ENCODE assay signal across 8 mouse cellular contexts in genomic region chr4:155235311-155236119, GRCm38 (mm10). TPM values are rescaled to one million over a fixed set of nuclear protein-coding genes. Genes with fewer than 3 reads are reported as not detected.
DNase-seq lines count a peak whose midpoint lies in the region; ATAC-seq and TF ChIP-seq lines count a peak whose summit lies in the region.

No protein-coding gene starts in this region.

- peak overlapping the region; percentile 42 for H3K4me3 ChIP-seq in ES-Bruce4 (ENCODE audit: low read depth, low read length)
- H3K4me3 ChIP-seq in brown adipose tissue, adult 24 weeks (ENCODE audit: insufficient read depth, low read depth, low read length), result peak overlapping the region; percentile 43
- 0 out of 2 replicates have a peak overlapping the region, but pooled peaks have one; percentile 14 for H3K4me3 ChIP-seq in forebrain, embryonic 12.5 days (replicated peaks)
- H3K4me3 ChIP-seq in heart, embryonic 15.5 days, result peak overlapping the region; percentile 29
- H3K4me3 ChIP-seq in kidney, postnatal 0 days (replicated peaks; ENCODE audit: low read depth, low read length), result no peak overlapping the region
- 0 out of 2 replicates have a peak overlapping the region, but pooled peaks have one; percentile 7 for H3K4me3 ChIP-seq in midbrain, embryonic 16.5 days (ENCODE audit: low read depth, low read length)

- peak; percentile 82 for ATAC-seq in forebrain, embryonic 12.5 days (ENCODE audit: low FRiP score)
- peak; percentile 92 for ATAC-seq in heart, embryonic 15.5 days (replicated peaks; ENCODE audit: insufficient number of reproducible peaks, insufficient read depth, low FRiP score, low read depth)
- ATAC-seq in kidney, postnatal 0 days (replicated peaks; ENCODE audit: low FRiP score, low read depth), result peak; percentile 76
- ATAC-seq in midbrain, embryonic 16.5 days, result peak; percentile 88

- DNase-seq in kidney, postnatal 0 days (ENCODE audit: low spot score), result peak; percentile 98
- peak; percentile 74 for DNase-seq in liver
- DNase-seq in thymus, adult 18-20 months, result peak; percentile 44 to 61

- peak overlapping the region; percentile 46 for H3K4me2 ChIP-seq in forebrain, embryonic 12.5 days
- H3K4me2 ChIP-seq in heart, embryonic 15.5 days, result peak overlapping the region; percentile 57
- H3K4me2 ChIP-seq in kidney, postnatal 0 days (ENCODE audit: low read length), result peak overlapping the region; percentile 23
- H3K4me2 ChIP-seq in midbrain, embryonic 16.5 days (ENCODE audit: low read length), result peak overlapping the region; percentile 47

- no peak for TF ChIP-seq EP300 in ES-Bruce4 (IDR thresholded peaks at IDR 0.05; ENCODE audit: insufficient read depth, low read depth, low read length)

- H3K4me1 ChIP-seq in ES-Bruce4 (ENCODE audit: control insufficient read depth, insufficient read depth, low read length), result no peaks in the 10 kb centered on the region
- H3K4me1 ChIP-seq in brown adipose tissue, adult 24 weeks (ENCODE audit: control insufficient read depth, insufficient read depth, insufficient read length, low read length), result peaks cover 26% of the 10 kb centered on the region
- H3K4me1 ChIP-seq in forebrain, embryonic 12.5 days, result peaks cover 34% of the 10 kb centered on the region
- peaks cover 60% of the 10 kb centered on the region for H3K4me1 ChIP-seq in heart, embryonic 15.5 days (replicated peaks)
- H3K4me1 ChIP-seq in kidney, postnatal 0 days (replicated peaks; ENCODE audit: insufficient read depth, low read length), result peaks cover 59% of the 10 kb centered on the region
- peaks cover 26% of the 10 kb centered on the region for H3K4me1 ChIP-seq in midbrain, embryonic 16.5 days (ENCODE audit: control insufficient read depth, insufficient read depth, low read length)

- H3K36me3 ChIP-seq in ES-Bruce4 (ENCODE audit: control insufficient read depth, insufficient read depth, low read length, poor library complexity, severe bottlenecking), result no peaks in the 10 kb centered on the region
- H3K36me3 ChIP-seq in forebrain, embryonic 12.5 days (replicated peaks), result no peaks in the 10 kb centered on the region
- H3K36me3 ChIP-seq in heart, embryonic 15.5 days, result no peaks in the 10 kb centered on the region
- H3K36me3 ChIP-seq in kidney, postnatal 0 days (ENCODE audit: insufficient read depth, low read length), result no peaks in the 10 kb centered on the region
- H3K36me3 ChIP-seq in midbrain, embryonic 16.5 days (ENCODE audit: control insufficient read depth, insufficient read depth, low read length), result no peaks in the 10 kb centered on the region

- 15% methylated on average over 18 of the region's 18 CpGs for WGBS in forebrain, embryonic 12.5 days
- WGBS in heart, embryonic 15.5 days, result 3% methylated on average over 18 of the region's 18 CpGs
- WGBS in kidney, postnatal 0 days, result 7% methylated on average over 18 of the region's 18 CpGs
- WGBS in midbrain, embryonic 16.5 days, result 10% methylated on average over 18 of the region's 18 CpGs

- TF ChIP-seq CTCF in ES-Bruce4 (IDR thresholded peaks at IDR 0.05; ENCODE audit: low read depth, low read length), result no peak
- no peak for TF ChIP-seq CTCF in kidney, postnatal 0 days (IDR thresholded peaks at IDR 0.05; ENCODE audit: low read depth)

- TF ChIP-seq POLR2A in ES-Bruce4 (IDR thresholded peaks at IDR 0.05; ENCODE audit: insufficient read depth, low read length), result no peak

- H3K27me3 ChIP-seq in ES-Bruce4 (ENCODE audit: control insufficient read depth, insufficient read depth, low read length, poor library complexity, severe bottlenecking), result no peaks in the 10 kb centered on the region
- H3K27me3 ChIP-seq in forebrain, embryonic 12.5 days, result no peaks in the 10 kb centered on the region
- H3K27me3 ChIP-seq in heart, embryonic 15.5 days, result no peaks in the 10 kb centered on the region
- H3K27me3 ChIP-seq in kidney, postnatal 0 days (ENCODE audit: insufficient read depth, low read length), result no peaks in the 10 kb centered on the region
- no peaks in the 10 kb centered on the region for H3K27me3 ChIP-seq in midbrain, embryonic 16.5 days (ENCODE audit: control insufficient read depth, insufficient read depth, low read depth, low read length)

- H3K9ac ChIP-seq in ES-Bruce4 (ENCODE audit: low read depth, poor library complexity, severe bottlenecking), result peak overlapping the region; percentile 48
- peak overlapping the region; percentile 52 for H3K9ac ChIP-seq in forebrain, embryonic 12.5 days
- peak overlapping the region; percentile 55 for H3K9ac ChIP-seq in heart, embryonic 15.5 days
- H3K9ac ChIP-seq in kidney, postnatal 0 days (ENCODE audit: low read depth, low read length), result peak overlapping the region; percentile 66
- H3K9ac ChIP-seq in midbrain, embryonic 16.5 days (ENCODE audit: low read depth, low read length), result peak overlapping the region; percentile 68

- H3K9me3 ChIP-seq in ES-Bruce4 (replicated peaks; ENCODE audit: control insufficient read depth, insufficient read depth, low read length, poor library complexity, severe bottlenecking), result no peaks in the 10 kb centered on the region
- no peaks in the 10 kb centered on the region for H3K9me3 ChIP-seq in forebrain, embryonic 12.5 days
- H3K9me3 ChIP-seq in heart, embryonic 15.5 days (replicated peaks), result no peaks in the 10 kb centered on the region
- no peaks in the 10 kb centered on the region for H3K9me3 ChIP-seq in kidney, postnatal 0 days (replicated peaks; ENCODE audit: low read length)
- H3K9me3 ChIP-seq in midbrain, embryonic 16.5 days (replicated peaks; ENCODE audit: control insufficient read depth, low read length, poor library complexity, severe bottlenecking), result no peaks in the 10 kb centered on the region

- H3K27ac ChIP-seq in ES-Bruce4 (ENCODE audit: insufficient read depth, low read length), result no peak overlapping the region
- peak overlapping the region; percentile 97 for H3K27ac ChIP-seq in brown adipose tissue, adult 24 weeks (replicated peaks; ENCODE audit: low read depth, low read length)
- peak overlapping the region; percentile 94 for H3K27ac ChIP-seq in forebrain, embryonic 12.5 days
- H3K27ac ChIP-seq in heart, embryonic 15.5 days, result peak overlapping the region; percentile 99
- peak overlapping the region; percentile 99 for H3K27ac ChIP-seq in kidney, postnatal 0 days
- peak overlapping the region; percentile 91 for H3K27ac ChIP-seq in midbrain, embryonic 16.5 days (ENCODE audit: low read length)

RNA-seq across cellular contexts. Expression of gene Ski, which starts 13.1 kb away (rescaled TPM):
- 63.5 and 67.2 TPM in 2 replicates for polyA plus RNA-seq in ES-Bruce4 (2011; ENCODE audit: insufficient read depth, insufficient read length, low read depth, missing spikeins)
- polyA plus RNA-seq in brown adipose tissue, adult 24 weeks (2012; ENCODE audit: insufficient read depth, insufficient read length, missing spikeins), result 18.9 and 20.2 TPM in 2 replicates
- 12.3 and 14.2 TPM in 2 replicates for polyA plus RNA-seq in forebrain, embryonic 12.5 days (2016; fragmentation: Nextera tagmentation; extraction: Ambion mirVana)
- polyA plus RNA-seq in heart, embryonic 15.5 days (2015; fragmentation: Nextera tagmentation; extraction: Ambion mirVana), result 11.0 and 13.6 TPM in 2 replicates
- polyA plus RNA-seq in kidney, postnatal 0 days (2015; fragmentation: Nextera tagmentation; extraction: Ambion mirVana), result 15.5 TPM in 2 replicates
- polyA plus RNA-seq in midbrain, embryonic 16.5 days (2015; fragmentation: Nextera tagmentation; extraction: Ambion mirVana), result 9.6 and 10.1 TPM in 2 replicates

RNA-seq across cellular contexts. Expression of gene Faap20, which starts 14.1 kb away (rescaled TPM):
- polyA plus RNA-seq in ES-Bruce4 (2011; ENCODE audit: insufficient read depth, insufficient read length, low read depth, missing spikeins), result 22.9 and 25.2 TPM in 2 replicates
- polyA plus RNA-seq in brown adipose tissue, adult 24 weeks (2012; ENCODE audit: insufficient read depth, insufficient read length, missing spikeins), result 18.7 and 21.7 TPM in 2 replicates
- polyA plus RNA-seq in forebrain, embryonic 12.5 days (2016; fragmentation: Nextera tagmentation; extraction: Ambion mirVana), result 96.4 and 96.9 TPM in 2 replicates
- polyA plus RNA-seq in heart, embryonic 15.5 days (2015; fragmentation: Nextera tagmentation; extraction: Ambion mirVana), result 64.7 and 67.7 TPM in 2 replicates
- 77.2 and 80.0 TPM in 2 replicates for polyA plus RNA-seq in kidney, postnatal 0 days (2015; fragmentation: Nextera tagmentation; extraction: Ambion mirVana)
- polyA plus RNA-seq in midbrain, embryonic 16.5 days (2015; fragmentation: Nextera tagmentation; extraction: Ambion mirVana), result 69.8 and 70.1 TPM in 2 replicates
